Mouse (Mus musculus): Measurements from ENCODE around the gene Pgs1.

Pgs1 gene

DNA sequence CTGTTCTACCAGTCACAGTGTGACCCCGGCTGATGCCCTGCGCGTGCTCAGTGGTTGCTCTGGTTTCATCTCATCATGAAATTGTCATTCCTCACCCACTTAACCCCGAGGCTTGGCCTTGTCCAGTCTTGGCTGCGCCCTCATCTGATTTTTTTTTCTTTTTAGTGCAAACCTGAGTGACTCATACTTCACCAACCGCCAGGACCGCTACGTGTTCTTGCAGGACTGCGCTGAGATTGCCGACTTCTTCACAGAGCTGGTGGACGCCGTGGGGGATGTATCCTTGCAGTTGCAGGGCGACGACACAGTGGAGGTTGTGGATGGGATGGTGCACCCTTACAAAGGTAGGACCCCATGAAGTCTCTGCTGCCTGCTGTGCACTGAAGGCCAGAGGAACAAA lies 17.1 kb downstream of the Pgs1 start:
- no peak for DNase-seq (ENCODE audit: low spot score in 2 of 2)

DNA sequence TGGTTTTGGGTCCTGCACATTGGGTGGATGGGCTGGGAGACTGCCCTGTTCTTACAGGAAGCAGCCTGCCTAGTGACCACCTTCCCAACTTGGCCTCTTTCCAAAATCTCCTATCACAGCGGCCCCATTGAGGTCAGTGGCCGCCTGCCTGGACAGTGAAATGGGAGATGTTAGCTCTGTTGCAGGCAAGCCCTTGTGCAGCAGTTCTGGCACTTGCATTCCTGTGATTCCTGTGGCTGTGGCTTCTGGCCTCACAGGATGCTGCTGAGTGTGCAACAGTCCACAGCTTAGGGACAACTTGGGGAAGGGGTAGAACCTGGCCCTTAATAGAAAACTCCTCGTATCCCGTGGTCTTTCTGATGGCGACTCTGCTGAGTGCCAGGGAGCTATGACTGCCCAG lies 17.6 kb downstream of the Pgs1 start:
- DNase-seq (ENCODE audit: low spot score in 2 of 2) = no peak

DNA sequence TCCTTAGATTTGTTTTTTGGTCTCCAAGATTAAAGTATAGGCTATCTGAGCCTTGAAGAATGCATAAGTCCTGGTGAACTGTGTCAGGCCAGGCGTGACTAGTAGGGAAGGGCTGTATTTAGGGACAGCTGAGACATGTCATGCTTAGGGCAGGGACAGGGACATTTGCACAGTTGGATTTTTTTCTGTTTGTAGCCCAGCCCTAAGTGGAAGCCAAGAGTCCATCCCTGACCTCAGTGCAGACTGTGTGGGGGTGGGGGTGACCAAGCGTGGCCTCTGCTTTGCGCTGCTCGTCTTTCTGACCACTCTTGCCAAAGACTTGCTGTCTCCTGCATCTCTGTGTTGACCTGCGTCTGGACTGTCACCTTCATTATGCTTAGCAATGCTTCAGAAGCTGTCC lies 18.1 kb downstream of the Pgs1 start:
- no peak for DNase-seq (ENCODE audit: low spot score in 2 of 2)

DNA sequence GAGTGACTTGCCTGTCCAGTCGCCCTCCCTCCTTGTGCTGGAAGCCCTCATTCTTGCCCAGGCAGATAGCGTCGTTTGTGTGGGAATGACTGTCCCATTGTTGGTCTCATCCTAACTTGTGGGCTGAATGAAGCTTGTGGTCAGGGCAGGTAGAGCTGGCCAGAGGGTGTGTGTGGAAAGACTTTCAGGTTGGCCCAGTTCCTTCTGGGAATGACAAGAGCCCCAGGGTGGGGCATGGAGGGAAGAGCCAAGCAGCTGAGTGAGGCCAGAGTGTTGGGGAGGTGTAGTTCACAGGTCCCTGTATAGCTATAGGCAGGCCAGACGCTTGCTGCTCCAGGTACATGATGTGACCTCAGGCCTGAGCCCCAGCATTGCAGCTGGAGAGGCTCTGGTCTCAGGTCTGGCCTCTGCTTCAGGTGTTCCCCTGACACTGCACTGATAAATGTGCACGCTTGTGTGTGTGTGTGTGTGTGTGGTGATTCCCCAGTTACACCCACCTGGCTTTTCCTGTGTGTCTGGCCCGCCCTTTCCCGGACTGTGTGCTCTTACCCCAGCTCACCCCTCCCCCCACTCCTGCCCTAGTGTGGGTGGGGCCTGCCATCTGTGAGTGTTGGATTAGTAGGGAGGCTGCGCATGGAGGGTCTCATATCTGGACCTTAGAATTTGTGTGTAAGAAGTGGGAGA lies 21.5 kb downstream of the Pgs1 start:
- no peak for DNase-seq (ENCODE audit: low spot score in 2 of 2)

DNA sequence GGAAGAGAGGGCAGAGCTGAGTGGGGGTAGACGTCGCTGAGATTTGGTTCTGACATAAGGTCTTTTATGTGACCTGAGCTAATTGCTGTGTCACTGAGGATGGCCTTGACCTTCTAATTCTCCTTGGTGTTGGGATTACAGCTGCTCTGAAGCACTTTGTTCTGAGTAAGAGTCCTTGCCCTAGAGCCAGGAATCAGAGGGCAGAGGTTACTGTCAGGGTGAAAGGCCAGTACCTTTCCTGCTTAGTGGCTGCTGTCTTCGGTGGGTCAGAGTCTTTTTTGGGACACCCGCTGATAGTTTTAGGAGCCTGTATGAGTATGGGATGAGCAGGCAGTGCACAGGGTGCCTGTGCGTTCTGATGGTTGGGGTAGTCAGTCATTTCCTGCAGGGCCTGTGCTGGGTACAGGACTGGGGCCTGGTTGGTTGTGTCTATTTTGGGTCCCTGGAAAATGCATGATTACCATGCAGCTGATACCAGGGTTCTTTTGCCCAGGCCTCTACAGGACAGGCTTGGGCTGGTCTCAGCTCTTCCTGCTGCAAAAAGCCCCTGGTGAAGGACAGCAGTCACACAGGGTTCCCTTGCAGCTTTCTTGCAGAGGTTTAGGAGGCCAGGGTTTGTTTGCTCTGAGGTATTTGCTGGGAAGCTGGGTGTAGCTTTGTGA lies 22.2 kb downstream of the Pgs1 start:
- DNase-seq (ENCODE audit: low spot score in 2 of 2) = no peak

DNA sequence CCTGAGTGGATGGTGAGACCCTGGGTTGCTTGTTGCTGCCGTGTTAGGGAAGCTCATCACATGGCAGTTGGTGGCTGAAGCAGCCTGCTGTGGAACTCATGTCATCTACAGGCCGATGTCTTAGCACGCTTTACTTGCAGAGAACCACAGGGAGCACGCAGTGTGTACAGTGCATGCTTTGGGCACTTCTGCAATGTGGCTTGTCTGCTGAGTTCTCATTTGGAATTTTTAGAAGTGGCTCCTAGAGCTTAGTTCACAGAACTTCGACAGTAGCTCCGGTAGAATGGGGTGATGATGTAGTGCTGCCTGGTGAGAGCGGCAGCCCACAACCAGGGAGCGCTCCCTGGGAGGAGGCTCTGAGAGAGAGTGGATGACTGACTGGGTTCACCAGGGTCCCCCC lies 22.8 kb downstream of the Pgs1 start:
- no peak for DNase-seq (ENCODE audit: low spot score in 2 of 2)

DNA sequence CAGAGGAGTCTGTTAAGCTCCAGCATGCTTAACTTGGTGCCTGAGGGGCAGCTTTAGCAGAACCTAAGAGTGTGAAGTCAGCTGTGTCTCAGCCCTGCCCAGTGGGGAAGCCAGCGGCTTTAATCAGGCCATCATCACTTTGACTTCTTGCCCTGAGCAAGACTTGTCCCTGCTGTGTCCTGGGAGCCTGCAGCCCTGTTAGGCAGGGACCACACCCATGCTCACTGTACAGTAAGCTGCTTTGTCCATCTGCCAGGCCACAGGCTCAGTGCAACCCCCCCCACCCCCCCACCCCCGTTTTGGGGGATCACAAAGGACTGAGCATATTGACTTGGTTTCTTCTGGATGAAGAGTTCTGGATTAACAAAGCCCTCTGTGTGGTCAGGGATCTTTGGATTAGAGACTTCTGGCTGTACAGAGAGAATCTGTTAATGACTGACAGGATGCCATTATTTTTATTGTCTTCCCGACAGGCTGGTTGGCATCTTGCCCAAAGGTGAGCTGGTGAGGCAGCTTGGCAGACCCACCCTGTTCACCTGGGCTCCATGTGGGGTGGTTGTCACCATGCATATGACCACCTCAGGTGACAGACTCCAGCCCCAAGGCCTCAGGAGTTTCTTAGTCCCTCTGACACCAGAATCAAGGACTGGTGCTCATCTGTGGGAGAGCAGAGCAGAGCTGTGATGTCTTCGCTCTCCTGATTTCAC lies 23.9 kb downstream of the Pgs1 start:
- DNase-seq (ENCODE audit: low spot score in 2 of 2) = no peak

DNA sequence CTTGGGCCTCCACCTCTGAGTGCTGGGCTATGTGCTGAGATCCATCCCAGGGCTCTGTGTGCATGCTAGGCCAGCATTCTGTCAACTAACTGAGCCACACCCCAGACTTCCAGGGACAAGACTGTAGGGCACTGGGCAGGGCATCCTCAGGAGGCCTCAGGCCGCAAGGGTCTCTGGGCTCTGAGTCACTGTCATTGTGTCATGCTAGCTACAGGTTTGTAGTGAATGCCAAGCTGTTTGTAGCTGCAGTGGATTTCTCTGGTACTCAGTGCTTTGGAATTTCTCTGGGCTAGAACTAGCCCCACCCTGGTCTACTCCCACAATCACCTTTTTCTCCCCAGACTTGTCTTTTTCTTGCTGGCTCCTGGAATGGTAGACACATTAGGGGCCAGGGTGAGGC lies 26.5 kb downstream of the Pgs1 start:
- DNase-seq (ENCODE audit: low spot score in 2 of 2) = no peak

DNA sequence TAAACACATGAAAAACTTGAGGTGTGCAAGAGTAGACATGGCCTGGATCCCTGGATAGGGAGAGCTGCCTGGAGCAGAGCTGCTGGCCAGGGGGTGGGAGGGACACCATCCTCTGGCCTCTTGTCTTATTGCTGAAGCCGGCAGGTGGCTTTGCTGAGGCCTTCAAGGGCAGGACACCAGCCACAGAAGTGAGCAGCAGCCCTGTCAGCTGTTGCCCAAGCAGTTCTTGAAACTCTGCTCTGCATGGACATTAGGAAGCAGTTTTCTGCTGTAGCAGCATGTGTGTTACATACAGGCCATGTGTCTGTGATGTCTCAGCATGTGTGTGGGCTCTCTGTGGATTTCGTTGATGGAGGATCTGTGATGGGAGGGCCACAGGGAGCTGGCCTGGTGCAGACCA lies 27.2 kb downstream of the Pgs1 start:
- no peak for DNase-seq (ENCODE audit: low spot score in 2 of 2)

DNA sequence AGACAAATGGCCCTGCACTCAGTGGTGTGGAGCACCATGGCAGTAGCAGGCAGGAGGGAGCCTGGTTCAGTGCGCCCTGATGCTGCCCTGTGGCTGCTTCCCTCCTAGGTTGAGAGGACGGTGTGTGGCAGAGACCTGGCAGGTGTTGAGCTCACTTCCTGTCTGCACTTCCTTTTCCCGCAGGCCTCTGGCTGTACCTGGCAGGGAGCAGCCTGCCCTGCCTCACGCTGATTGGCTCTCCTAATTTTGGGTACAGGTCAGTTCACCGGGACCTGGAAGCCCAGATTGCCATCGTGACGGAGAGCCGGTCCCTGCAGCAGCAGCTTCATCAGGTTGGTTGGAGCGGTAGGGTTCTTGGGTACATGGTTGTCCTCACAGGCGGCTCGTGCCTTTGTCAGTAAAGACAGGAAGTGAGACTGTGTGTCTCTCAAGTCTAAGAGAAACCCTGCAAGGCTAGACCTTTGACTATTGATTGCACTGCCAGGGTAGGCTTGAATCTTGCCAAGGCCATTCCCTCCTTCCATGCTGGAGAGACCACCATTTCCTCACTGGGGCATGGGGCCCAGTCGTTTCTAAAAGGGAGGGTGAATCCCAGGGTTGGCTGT lies 28.4 kb downstream of the Pgs1 start:
- peak; percentile 39 to 48 for DNase-seq (ENCODE audit: low spot score in 2 of 2)

DNA sequence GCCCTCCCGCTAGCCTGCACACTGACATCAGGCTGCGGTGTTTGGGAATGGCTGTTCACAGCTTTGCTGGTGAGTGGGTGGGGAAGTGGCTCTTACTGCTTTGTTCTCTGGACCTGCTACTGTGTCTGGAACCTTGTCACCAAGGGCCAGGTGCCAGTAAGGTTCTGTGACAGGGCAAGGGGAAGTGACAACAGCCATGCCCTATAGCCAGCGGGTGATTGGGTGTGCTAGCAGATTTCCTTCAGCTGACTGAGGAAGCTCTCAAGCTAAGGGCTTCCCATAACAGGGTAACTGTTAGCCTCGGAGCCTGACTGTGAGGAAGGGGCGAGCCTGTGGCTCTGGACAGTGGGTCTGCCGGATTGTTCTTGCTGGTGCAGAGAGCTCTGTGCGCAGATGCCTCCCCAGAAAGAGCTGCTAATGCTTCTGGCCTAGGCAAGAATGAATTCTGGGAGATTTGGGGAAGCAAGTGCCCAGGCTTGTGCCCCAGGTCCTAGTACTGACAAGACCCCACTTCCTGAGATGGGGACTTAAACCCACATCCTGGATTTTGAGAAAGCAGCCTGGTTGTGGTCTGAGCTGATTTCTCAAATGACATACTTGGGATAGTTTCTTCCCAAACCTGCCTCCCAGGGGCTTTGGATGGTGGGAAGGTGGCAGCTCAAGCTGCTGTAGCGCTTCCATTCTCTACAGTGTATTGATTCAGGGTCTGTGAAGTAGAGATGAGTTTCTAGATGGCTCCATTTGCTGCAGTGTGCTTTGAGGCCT lies 29.5 kb downstream of the Pgs1 start:
- peak in 1 of 2 experiments; percentile 23 for DNase-seq (ENCODE audit: low spot score in 2 of 2)

DNA sequence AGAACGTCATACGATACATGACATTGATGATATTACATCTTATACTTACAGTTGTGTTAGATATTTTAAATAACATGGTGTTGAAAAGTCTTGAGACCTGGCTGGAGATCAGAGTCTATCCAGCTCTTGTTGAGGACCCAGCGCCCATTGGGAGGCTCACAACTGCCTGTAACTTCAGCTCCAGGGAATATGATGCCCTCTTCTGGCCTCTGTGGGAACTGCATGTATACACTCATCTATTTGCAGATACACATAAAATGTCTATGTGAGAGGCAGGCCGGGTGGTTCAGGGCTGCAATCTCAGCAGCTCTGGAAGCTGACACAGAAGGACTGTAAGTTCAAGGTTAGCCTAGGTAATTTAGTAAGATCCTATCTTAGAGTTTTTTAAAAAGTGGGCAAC lies 32.2 kb downstream of the Pgs1 start:
- DNase-seq (ENCODE audit: low spot score in 2 of 2) = peak in 1 of 2 experiments; percentile 43

DNA sequence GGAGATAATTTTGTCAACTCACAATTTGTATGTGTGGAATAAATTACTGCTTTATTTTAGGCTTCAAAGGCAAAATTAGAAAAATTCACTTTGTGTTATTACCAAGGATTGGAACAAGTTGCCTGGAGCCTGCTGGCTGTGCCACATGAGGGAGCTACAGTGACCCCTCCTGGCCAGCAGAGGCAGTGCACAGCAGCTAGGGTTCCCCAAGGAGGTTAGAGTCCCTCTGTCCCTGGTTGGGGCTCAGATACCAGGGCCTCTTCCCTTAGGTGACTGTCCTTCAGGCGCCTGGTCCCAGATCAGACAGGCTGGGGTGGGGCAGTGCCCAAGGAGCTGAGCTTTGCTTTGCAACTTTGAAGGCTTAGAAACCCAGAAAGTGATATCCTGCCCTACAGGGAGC lies 35.7 kb downstream of the Pgs1 start:
- DNase-seq (ENCODE audit: low spot score in 2 of 2) = peak; percentile 63 to 71

DNA sequence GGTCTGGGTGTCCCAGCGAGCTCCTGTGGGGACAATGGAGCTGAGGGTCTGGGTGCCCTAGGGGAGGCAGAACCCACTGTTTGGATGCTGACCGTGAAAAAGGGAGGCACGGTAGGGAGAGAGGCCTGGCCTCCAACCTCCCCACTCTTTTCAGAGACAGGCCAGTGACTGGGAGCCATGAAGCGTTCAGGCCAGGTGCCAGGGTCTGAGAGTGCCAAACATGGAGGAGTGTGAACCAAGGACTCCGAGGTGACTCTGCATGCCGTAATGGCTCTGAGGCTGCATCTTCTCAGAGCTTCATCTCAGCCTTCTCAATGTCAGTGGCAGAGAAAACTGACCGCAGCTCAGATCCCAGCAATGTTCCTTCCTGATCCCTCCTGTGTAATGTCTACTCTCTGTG lies 37.4 kb downstream of the Pgs1 start:
- no peak for DNase-seq (ENCODE audit: low spot score in 2 of 2)

DNA sequence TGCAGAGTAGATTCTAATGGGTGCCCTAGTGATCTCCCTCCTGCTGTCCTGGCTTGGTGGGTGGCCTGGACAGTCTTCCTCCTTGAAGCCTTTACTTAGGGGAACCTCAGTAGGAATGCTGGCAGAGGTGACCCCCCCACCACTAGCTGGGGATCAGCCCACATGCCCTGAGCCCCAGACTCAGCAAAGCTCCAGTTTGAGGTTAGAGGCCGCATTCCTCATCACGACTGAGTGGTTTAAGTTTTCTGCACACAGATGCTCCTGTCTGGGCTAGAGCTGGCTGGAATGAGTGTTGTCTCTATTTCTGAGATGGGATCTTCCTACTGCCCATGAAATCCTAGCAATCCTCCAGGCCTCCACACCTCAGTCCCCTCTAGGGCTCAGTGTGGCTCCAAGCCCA lies 38.0 kb downstream of the Pgs1 start:
- DNase-seq (ENCODE audit: low spot score in 2 of 2) = no peak

DNA sequence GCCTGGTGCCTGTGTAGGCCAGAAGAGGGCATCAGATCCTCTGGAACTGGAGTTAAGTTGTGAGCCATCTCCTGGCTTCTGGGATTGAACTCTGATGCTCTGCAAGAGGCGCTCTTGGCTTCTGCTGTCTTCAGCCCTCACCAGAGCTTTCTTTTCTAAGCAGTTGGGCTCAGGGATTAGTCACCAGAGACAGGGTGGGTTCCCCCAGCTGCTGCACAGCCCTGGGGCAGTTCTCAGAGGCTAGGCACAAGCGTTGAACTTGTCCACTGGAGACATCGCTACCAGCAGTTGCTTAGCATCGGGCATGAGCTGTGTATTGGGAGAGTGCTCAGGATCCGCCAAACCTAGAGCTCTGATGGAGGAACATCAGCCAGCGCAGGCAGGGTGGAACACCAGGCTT lies 43.1 kb downstream of the Pgs1 start:
- DNase-seq (ENCODE audit: low spot score in 2 of 2) = no peak

DNA sequence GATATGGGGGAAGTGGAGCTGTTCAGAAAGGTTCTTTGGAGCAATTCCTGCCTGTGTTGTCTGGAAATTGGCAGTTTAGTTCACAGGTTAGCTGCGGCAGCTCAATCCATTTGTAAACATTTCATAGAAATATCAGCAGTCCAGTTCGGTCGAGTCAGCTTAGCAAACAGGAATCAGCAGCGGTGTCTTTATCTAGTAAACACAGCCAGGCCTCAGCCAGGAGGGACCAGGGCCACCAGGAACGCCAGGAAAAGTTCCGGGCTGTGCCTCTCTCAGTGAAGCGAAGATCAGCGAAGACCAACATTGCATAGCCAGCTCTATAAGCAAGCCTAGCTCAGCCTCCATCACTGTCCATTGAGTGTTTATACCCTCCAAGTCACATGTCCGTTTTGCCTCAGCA lies 45.0 kb downstream of the Pgs1 start:
- DNase-seq (ENCODE audit: low spot score in 2 of 2) = no peak

DNA sequence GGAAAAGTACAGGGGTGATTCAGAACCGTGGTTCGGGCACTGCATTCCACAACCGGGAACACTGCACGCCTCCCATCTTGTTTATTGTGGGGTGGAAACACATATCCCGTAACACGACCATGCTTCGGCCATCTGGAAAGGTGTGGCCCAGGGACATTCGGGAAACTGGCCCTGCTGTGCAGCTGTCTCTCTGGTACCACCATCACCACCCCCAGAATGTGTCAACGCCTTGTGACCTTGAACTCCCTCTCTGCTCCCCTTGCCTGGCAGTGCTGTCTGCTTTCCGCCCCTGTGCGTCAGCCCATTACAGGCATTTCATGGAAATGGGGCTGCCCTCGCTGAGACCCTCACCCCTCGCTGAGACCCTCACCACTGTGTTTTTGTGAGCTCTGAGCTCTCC lies 48.3 kb downstream of the Pgs1 start:
- no peak for DNase-seq (ENCODE audit: low spot score in 2 of 2)

DNA sequence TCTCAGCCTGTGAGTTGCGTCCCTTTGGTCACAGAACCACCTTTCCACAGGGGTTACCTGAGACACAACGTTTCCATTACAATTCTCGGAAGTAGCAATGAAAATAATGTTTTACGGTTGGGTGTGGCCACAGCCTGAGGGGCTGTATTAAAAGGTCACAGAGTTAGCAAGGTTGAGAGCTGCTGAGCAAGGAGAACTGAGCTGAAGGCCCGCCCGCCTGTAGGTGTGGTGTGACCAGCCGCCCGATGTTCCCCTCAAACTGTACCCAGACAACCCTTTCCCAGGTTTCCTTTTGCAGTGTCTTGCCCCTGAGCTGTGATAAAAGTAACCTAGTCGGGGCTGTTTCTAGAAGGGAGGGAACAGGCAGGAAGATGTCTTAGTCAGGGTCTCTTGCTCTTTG lies 49.0 kb downstream of the Pgs1 start:
- DNase-seq (ENCODE audit: low spot score in 2 of 2) = no peak

DNA sequence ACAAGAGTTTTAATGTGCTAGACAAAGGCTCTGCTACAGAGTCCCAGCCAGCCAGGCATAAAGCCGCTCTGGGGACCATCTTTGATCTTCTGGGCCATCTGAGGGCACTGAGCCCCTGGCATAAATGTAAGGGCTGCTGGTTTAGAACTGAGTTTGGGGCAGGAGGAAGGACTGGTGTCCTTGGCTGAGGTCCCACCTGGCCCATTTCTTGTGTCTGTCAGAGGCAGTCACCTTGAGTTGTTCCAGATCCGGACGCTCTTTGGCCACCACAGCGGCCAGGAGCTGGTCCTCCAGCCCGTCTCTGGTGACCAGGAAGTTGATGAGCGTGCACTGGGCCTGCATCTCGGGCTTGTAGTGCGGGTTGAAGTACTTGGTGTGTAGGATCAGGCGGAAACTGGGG lies 56.7 kb downstream of the Pgs1 start:
- no peak for DNase-seq (ENCODE audit: low spot score in 2 of 2)

DNA sequence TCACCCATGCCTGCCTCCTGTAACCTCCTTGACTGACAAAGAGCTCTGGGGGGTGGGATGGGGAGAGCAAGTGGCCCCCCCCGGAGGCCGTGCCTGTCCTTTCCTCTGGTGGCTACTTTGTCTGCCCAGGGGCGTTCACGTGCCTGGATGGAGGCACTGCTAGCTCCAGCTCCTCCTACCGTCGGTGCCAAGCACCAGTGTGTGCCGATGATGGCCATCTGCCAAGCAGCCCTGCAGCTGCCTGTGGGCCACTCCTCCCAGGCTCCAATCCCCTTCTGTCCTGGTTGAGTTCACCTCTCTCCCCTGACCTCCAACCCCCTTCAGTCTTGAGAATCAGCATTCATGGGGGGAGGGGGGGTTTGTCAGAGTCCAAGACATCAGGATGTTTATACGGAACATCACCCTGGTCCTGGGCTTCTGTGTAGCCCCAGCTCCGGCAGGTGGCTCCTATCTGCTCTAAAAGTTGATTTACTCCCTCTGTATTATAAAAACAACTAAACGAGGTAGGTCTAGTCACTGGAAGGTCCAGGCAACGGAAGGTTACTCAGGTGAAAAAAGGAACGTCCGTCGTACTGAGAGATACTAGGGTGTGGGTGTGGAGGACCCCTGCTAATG lies 57.3 kb downstream of the Pgs1 start:
- no peak for DNase-seq (ENCODE audit: low spot score in 2 of 2)

DNA sequence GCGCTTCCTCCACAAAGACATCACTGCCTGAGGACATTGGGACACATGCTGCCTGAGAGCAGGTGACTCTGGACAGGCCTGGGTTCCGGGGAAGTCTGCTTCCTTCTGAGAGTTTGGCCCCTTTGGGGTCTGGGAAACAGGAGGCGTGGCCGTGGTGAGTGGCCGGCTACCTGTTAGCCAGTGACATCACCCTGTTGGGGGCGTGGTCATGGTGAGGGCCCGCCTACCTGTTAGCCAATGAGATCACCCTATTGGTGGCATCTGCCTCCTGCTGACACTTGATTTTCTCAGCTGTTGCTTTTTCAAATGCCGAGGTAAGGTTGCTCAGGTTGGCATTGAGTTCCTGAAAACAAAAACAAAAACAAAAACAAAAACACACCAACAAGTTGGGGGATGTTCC lies 63.5 kb downstream of the Pgs1 start:
- DNase-seq (ENCODE audit: low spot score in 2 of 2) = no peak

Measured in natural killer cell, adult 2 months (primary cell).